ENCODE assay signal across 18 mouse cellular contexts in the genomic region with DNA sequence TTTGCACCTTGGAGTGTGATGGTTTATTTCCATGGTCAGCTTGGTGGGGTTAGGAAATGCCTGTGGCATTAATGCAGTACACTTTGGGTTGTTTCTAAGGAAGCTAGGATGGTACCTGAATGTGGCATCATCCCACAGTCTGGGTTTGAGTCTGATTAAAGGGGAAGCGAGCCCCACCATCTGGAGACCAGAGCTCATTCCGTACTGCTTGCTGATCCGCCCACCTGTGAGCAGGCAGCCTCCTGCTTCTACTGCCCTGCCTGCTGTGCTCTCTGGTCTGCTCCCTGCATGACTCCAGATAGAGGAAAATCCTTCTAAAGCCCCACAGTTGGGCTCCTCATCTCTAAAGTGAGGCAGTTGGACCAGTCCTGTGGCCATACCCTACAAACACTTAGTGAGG.
DNase-seq lines count a peak whose midpoint lies in the region; ATAC-seq lines count a peak whose summit lies in the region.
"Had no signal": no experiment of that assay in that cellular context is flagged by ENCODE, and none has a peak within 500 bp of the region (broad histone marks: within the 10 kb centered on the region; RNA-seq: fewer than 3 reads in every experiment).

No protein-coding gene starts in this region.

- peaks cover 4% of the 10 kb centered on the region; the same call in 1 of the 2 replicates for H3K4me1 ChIP-seq in hindbrain, embryonic 14.5 days (replicated peaks; ENCODE audit: control insufficient read depth, insufficient read depth, low read length)
- H3K4me1 ChIP-seq in hindbrain, embryonic 11.5 days (replicated peaks; ENCODE audit: control insufficient read depth, insufficient read depth, low read length) = no peaks in the 10 kb centered on the region
- H3K4me1 ChIP-seq in neural tube, embryonic 11.5 days (ENCODE audit: control insufficient read depth, insufficient read depth, low read length) = 0 out of 2 replicates have a peak, but pooled peaks cover 3% of the 10 kb centered on the region

- H3K27me3 ChIP-seq in hindbrain, embryonic 14.5 days (ENCODE audit: control insufficient read depth, insufficient read depth, low read length) = no peaks in the 10 kb centered on the region
- no peaks in the 10 kb centered on the region for H3K27me3 ChIP-seq in hindbrain, embryonic 11.5 days (ENCODE audit: control insufficient read depth, insufficient read depth, low read length)
- H3K27me3 ChIP-seq in neural tube, embryonic 11.5 days (ENCODE audit: control insufficient read depth, insufficient read depth, low read length) = no peaks in the 10 kb centered on the region

- 71% methylated on average over 3 of the region's 3 CpGs for WGBS in hindbrain, embryonic 14.5 days
- WGBS in hindbrain, embryonic 11.5 days = 44% methylated on average over 3 of the region's 3 CpGs
- WGBS in neural tube, embryonic 11.5 days = 53% methylated on average over 3 of the region's 3 CpGs

- H3K36me3 ChIP-seq in hindbrain, embryonic 14.5 days (replicated peaks; ENCODE audit: control insufficient read depth, insufficient read depth) = no peaks in the 10 kb centered on the region
- no peaks in the 10 kb centered on the region for H3K36me3 ChIP-seq in hindbrain, embryonic 11.5 days (ENCODE audit: control insufficient read depth, insufficient read depth, low read length)
- H3K36me3 ChIP-seq in neural tube, embryonic 11.5 days (ENCODE audit: control insufficient read depth, insufficient read depth, low read length) = no peaks in the 10 kb centered on the region
- H3K36me3 ChIP-seq: midbrain, embryonic 10.5 days had no signal

- H3K4me2 ChIP-seq in hindbrain, embryonic 14.5 days (replicated peaks) = no peak overlapping the region
- no peak overlapping the region for H3K4me2 ChIP-seq in hindbrain, embryonic 11.5 days (replicated peaks; ENCODE audit: low read depth, low read length)
- no peak overlapping the region for H3K4me2 ChIP-seq in neural tube, embryonic 11.5 days (ENCODE audit: low read depth)

- DNase-seq in embryo, embryonic 11 days = peak; percentile 22
- DNase-seq in embryo, embryonic 10 days (ENCODE audit: low spot score) = no peak
- no peak for DNase-seq in hindbrain, embryonic 14.5 days (ENCODE audit: low spot score)
- no peak for DNase-seq in hindbrain, embryonic 11.5 days (ENCODE audit: low spot score)
- no peak for DNase-seq in neural tube, embryonic 11.5 days (ENCODE audit: low spot score)
- DNase-seq in neural tube, embryonic 10.5 days (ENCODE audit: extremely low spot score, low spot score) = no peak
- no peak for DNase-seq in cerebellum, postnatal 10 days
- no peak for DNase-seq in kidney, adult 9 months
- DNase-seq: adrenal gland, postnatal 10 days; cerebellum, adult 2 months; layer of hippocampus, postnatal 36 days; lung, postnatal 14 days; right cerebral cortex, postnatal 4 days; thymus, adult 18-20 months had no signal

- peak overlapping the region; percentile 66; the same call in 1 of the 2 replicates for H3K27ac ChIP-seq in hindbrain, embryonic 14.5 days
- no peak overlapping the region for H3K27ac ChIP-seq in hindbrain, embryonic 11.5 days (ENCODE audit: low read depth, low read length)
- peak overlapping the region; percentile 58; the same call in 1 of the 2 replicates for H3K27ac ChIP-seq in neural tube, embryonic 11.5 days (ENCODE audit: low read depth, low read length)
- H3K27ac ChIP-seq: kidney, postnatal 0 days had no signal

- no peak overlapping the region for H3K4me3 ChIP-seq in hindbrain, embryonic 14.5 days (replicated peaks; ENCODE audit: low read length)
- no peak overlapping the region for H3K4me3 ChIP-seq in hindbrain, embryonic 11.5 days (ENCODE audit: low read depth, low read length)
- H3K4me3 ChIP-seq in neural tube, embryonic 11.5 days (ENCODE audit: low read depth, low read length) = no peak overlapping the region
- H3K4me3 ChIP-seq: erythroblast, embryonic 14.5 days; midbrain, embryonic 10.5 days had no signal

- no peak for ATAC-seq in hindbrain, embryonic 14.5 days (ENCODE audit: low FRiP score)
- ATAC-seq in hindbrain, embryonic 11.5 days (ENCODE audit: low FRiP score) = no peak
- ATAC-seq in neural tube, embryonic 11.5 days (ENCODE audit: insufficient read depth, low FRiP score, low TSS enrichment) = no peak
- ATAC-seq: inflammation-experienced regulatory T-cells, adult 6 months had no signal

- H3K9ac ChIP-seq in hindbrain, embryonic 14.5 days = no peak overlapping the region
- H3K9ac ChIP-seq in hindbrain, embryonic 11.5 days (ENCODE audit: low read depth, low read length) = no peak overlapping the region
- no peak overlapping the region for H3K9ac ChIP-seq in neural tube, embryonic 11.5 days (ENCODE audit: low read length)

- H3K9me3 ChIP-seq in hindbrain, embryonic 14.5 days (ENCODE audit: control insufficient read depth, low read length) = no peaks in the 10 kb centered on the region
- no peaks in the 10 kb centered on the region for H3K9me3 ChIP-seq in hindbrain, embryonic 11.5 days (ENCODE audit: control insufficient read depth, low read length)
- H3K9me3 ChIP-seq in neural tube, embryonic 11.5 days (ENCODE audit: control insufficient read depth, low read length) = no peaks in the 10 kb centered on the region
- H3K9me3 ChIP-seq: midbrain, embryonic 10.5 days had no signal
